Mouse (Mus musculus) intestine, embryonic 16.5 days (tissue): Measurements from ENCODE around the gene Gstt3. TPM values are rescaled to one million over a fixed set of nuclear protein-coding genes. Genes with fewer than 3 reads are reported as not detected.

Experiments used
- ATAC-seq: fragments of 200-750 bp; cut with Nextera tagmentation; 2 replicates; pipeline ENCODE4 v1.8.0; 2017; ENCODE audit warnings: moderate TSS enrichment, moderate library complexity
- H3K27ac ChIP-seq: fragments of 300-500 bp; sonication (generic); 2 replicates; pipeline ENCODE4 v1.5.1; 2014; ENCODE audit warnings: mild to moderate bottlenecking, low read length
- H3K27me3 ChIP-seq: fragments of 300-500 bp; sonication (generic); replicated peaks from 2 replicates; pipeline ENCODE4 v1.6.1; 2014; ENCODE audit warnings: low read length, control low read depth, mixed read lengths; ENCODE audit not compliant: control insufficient read depth, insufficient read depth
- H3K36me3 ChIP-seq: fragments of 300-500 bp; sonication (generic); 2 replicates; pipeline ENCODE4 v1.6.1; 2014; ENCODE audit warnings: low read length, control low read depth; ENCODE audit not compliant: control insufficient read depth, insufficient read depth
- H3K4me1 ChIP-seq: fragments of 300-500 bp; sonication (generic); 2 replicates; pipeline ENCODE4 v1.6.1; 2014; ENCODE audit warnings: low read length, control low read depth, mixed read lengths; ENCODE audit not compliant: control insufficient read depth, insufficient read depth
- H3K4me2 ChIP-seq: fragments of 300-500 bp; sonication (generic); 2 replicates; pipeline ENCODE4 v1.6.1; 2014; ENCODE audit warnings: low read depth, low read length, control low read depth
- H3K4me3 ChIP-seq: fragments of 300-500 bp; sonication (generic); 2 replicates; pipeline ENCODE4 v1.5.1; 2014; ENCODE audit warnings: mild to moderate bottlenecking, low read length
- H3K9ac ChIP-seq: fragments of 300-500 bp; sonication (generic); 2 replicates; pipeline ENCODE4 v1.6.1; 2014; ENCODE audit warnings: low read depth, low read length
- H3K9me3 ChIP-seq: fragments of 300-500 bp; sonication (generic); 2 replicates; pipeline ENCODE4 v1.6.1; 2016; ENCODE audit warnings: low read length, control low read depth; ENCODE audit not compliant: control insufficient read depth
- WGBS: fragments of 180-500 bp; shearing (Covaris S2); extraction: QIAGEN DNeasy Blood & Tissue Kit; methylation state at CpG from one replicate; pipeline ENCODE4 v1.1.7; 2014; 5-methylcytosine and 5-hydroxymethylcytosine counted together
- polyA plus RNA-seq: library from polyadenylated mRNA; unstranded; fragments of >200 nt; fragmentation: Nextera tagmentation; extraction: Ambion mirVana; gene quantifications from 2 replicates; pipeline ENCODE4 v1.2.1, GENCODE M21; 2015

The Gstt3 gene
- polyA plus RNA-seq, result 49.1 and 53.1 TPM in 2 replicates

DNA sequence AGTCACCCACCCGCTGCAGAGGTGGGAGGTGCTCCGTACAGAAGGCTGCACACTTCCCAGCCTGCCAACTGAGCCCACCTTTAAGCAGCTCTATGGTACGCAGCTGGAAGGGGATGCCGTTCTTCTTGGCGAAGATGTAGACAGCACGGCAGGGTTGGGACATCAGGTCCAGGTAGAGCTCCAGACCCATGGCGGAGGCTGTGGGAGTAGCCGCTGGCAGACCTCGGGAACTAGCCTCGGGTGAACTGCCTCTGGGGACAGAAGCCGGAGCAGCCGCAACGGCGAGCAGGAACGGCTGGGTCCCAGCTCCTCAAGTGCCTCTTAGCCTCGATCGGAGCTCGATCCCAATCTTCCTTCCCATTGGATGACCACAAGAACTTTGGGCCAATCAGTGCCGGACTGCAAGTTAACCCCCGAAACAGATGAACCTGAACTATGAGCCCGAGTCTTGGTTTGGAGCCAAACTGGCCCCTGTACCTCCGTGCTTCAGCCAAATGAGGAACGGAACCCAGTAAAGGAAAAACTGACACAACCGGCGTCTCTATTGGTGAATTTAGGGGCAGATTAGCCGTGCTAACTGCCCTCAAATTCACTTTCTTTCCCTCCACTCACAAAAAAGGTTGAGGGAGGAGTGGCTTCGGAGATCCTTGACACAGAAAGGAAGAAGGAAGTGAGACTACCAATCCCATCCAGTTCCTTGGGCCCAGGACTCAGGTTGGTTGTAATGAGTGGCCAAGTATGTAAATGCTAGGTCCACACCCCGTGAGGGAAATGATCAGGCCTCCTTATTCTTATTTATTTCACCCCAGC lies at the start of gene Gstt3, which contains the start of gene Gm20441:
Gene Gstt3 (minus strand): TSS at position 646 of the 810 bp plus-strand sequence.
Gene Gm20441 (minus strand): TSS at position 186 of the 810 bp plus-strand sequence.
- Histone ChIP-seq H3K27ac (peak within 1 kb of the TSS; percentile 92), H3K27me3 (no peaks in the 10 kb centered on the region), H3K9me3 (no peaks in the 10 kb centered on the region), H3K9ac (peak within 1 kb of the TSS; percentile 65), H3K36me3 (no peaks in the 10 kb centered on the region; the same call in 1 of the 2 replicates), H3K4me3 (peak within 1 kb of the TSS; percentile 54), H3K4me1 (no peaks in the 10 kb centered on the region), H3K4me2 (peak within 1 kb of the TSS; percentile 89)
- WGBS, result under 1% methylated on average over 28 of the region's 28 CpGs
- peak; percentile 96 for ATAC-seq

DNA sequence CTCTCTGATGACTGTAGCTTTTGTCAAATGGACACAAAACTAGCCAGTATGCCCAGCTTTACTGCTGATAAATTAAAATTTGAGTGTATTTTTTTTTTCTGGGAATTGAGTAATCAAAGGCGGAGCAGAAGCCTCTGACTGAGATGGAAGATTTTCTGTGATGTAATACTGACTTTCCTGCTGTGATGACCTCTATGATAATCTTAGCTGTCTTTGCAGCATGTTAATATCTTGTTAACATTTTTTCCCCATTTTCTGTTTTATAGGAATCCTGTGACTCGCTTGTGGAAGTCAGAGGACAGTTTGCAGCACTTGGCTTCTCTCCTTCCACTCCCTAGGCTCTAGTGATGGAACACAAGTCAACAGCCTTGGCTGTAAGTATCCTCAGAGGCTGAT lies 49.1 kb upstream of the Gstt3 start:
- no peak overlapping the region for H3K9ac ChIP-seq
- no peak for ATAC-seq
- H3K27me3 ChIP-seq, result no peaks in the 10 kb centered on the region
- H3K9me3 ChIP-seq, result no peaks in the 10 kb centered on the region
- 84% methylated on average over 2 of the region's 2 CpGs for WGBS
- H3K4me2 ChIP-seq, result no peak overlapping the region
- H3K4me3 ChIP-seq, result no peak overlapping the region
- H3K36me3 ChIP-seq, result no peaks in the 10 kb centered on the region
- no peak overlapping the region for H3K27ac ChIP-seq
- peaks cover 10% of the 10 kb centered on the region for H3K4me1 ChIP-seq

DNA sequence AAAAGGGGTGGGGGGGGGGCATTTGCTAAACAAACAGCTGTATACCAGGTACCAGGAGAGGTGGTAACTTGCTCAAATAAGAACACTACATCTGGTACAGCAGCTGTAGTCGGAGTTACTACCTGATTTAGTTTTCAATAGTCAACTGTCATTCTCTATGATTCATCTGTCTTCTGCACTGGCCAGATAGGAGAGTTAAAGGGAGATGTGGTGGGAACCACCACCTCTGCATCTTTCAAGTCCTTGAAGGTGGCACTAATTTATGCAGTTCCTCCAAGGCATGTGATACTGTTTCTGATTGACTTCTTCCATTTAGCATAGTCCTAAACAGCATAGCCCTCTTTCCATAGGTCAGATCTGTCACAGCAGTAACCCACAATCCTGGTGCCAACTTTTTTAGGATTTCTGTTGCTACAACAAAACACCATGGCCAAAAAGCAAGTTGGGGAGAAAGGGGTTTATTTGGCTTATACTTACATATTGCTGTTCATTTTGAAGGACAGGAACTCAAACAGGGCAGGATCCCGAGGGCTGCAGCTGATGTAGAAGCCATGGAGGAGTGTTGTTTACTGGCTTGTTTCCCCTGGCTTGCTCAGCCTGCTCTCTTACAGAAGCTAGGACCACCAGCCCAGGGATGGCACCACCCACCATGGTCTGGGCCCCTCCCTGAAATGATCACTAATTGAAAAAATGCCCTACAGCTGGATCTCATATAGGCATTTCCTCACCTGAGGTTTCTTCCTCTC lies 48.5 kb upstream of the Gstt3 start:
- Histone ChIP-seq H3K27ac (no peak overlapping the region), H3K4me1 (peaks cover 10% of the 10 kb centered on the region), H3K27me3 (no peaks in the 10 kb centered on the region), H3K4me2 (no peak overlapping the region), H3K36me3 (no peaks in the 10 kb centered on the region), H3K4me3 (no peak overlapping the region), H3K9ac (no peak overlapping the region), H3K9me3 (no peaks in the 10 kb centered on the region)
- WGBS, result 82% methylated on average over 2 of the region's 2 CpGs
- no peak for ATAC-seq

DNA sequence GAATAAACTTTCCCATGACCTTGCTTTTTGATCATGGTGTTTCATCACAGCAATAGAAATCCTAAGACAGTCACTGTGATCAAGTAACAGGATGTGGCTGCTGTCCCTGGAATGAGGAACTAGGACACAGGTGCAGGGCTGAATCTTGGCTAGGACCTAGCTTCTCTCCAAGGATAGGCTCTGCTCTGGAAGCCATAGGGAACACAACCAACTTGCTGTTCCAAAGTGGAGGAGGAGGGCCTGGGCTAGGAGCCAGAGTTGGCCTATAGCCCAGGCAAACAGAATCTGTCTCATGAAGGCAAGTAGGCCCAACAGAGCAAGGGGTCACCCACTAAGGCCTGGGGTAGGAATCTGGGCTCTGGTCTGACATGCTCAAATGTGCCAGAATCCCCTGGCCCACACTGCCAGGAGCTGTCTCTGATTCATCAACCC lies 47.3 kb upstream of the Gstt3 start:
- Histone ChIP-seq H3K4me1 (peaks cover 10% of the 10 kb centered on the region), H3K4me3 (no peak overlapping the region), H3K27me3 (no peaks in the 10 kb centered on the region), H3K9ac (no peak overlapping the region), H3K36me3 (no peaks in the 10 kb centered on the region), H3K4me2 (no peak overlapping the region), H3K27ac (no peak overlapping the region), H3K9me3 (no peaks in the 10 kb centered on the region)
- ATAC-seq, result no peak

DNA sequence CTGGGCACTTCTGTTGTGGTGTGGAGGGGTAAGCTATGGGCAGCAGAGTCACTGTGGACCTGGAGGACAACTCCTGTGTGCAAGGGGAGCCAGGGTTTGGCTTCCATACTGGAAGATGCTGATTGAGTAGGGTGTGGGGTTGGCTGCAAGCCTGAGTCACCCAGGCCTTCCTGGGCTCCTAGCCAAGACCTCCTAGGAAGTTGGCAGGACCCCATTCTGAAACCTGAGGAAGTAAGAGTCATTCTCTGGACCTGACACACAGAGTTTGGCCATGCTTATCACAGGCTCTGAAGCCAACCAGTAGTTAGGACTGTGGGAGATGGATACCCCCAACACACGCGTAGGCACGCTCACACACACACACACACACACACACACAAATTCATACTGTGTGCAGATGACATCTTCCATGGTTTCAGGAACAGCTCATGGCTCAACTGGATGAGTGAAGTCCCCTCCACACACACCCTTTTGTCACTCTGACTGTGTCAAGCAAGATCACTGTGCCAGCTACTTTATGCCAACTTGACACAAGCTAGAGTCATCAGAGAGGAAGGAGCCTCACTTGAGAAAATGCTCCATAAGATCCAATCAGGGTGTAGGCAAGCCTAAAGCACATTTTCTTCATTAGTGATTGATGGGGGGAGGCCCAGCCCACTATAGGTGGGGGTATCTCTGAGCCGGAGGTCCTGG lies 46.6 kb upstream of the Gstt3 start:
- no peak overlapping the region for H3K9ac ChIP-seq
- 91% methylated on average over 4 of the region's 4 CpGs for WGBS
- H3K36me3 ChIP-seq, result no peaks in the 10 kb centered on the region
- H3K27me3 ChIP-seq, result no peaks in the 10 kb centered on the region
- H3K4me1 ChIP-seq, result peaks cover 5% of the 10 kb centered on the region; the same call in 1 of the 2 replicates
- no peak overlapping the region for H3K4me2 ChIP-seq
- no peak overlapping the region for H3K4me3 ChIP-seq
- H3K27ac ChIP-seq, result no peak overlapping the region
- H3K9me3 ChIP-seq, result no peaks in the 10 kb centered on the region
- no peak for ATAC-seq

DNA sequence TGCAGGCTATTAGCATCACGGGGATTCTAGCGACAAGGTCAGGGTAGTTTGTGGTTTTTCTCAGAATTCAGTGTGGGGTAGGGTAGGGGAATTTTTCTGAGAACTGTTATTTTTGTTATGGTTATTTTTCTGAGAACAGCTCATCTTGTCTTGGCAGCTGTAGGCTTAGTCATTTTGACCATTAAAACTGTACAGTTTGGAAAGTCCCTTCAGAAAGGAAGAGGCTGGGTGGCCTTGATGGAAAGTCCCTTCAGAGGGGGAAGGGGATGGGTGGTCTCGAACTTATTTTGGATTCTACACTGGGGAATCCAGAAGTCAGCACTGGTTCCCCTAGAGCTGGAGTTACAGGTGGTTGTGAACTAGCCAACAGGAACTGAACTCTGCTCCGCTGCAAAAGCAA lies 43.3 kb upstream of the Gstt3 start:
- ATAC-seq, result no peak
- Histone ChIP-seq H3K9me3 (no peaks in the 10 kb centered on the region), H3K36me3 (no peaks in the 10 kb centered on the region), H3K27ac (no peak overlapping the region), H3K4me3 (no peak overlapping the region), H3K9ac (no peak overlapping the region), H3K4me2 (no peak overlapping the region), H3K27me3 (no peaks in the 10 kb centered on the region), H3K4me1 (peaks cover 5% of the 10 kb centered on the region; the same call in 1 of the 2 replicates)
- WGBS, result 86% methylated on average over 4 of the region's 4 CpGs

DNA sequence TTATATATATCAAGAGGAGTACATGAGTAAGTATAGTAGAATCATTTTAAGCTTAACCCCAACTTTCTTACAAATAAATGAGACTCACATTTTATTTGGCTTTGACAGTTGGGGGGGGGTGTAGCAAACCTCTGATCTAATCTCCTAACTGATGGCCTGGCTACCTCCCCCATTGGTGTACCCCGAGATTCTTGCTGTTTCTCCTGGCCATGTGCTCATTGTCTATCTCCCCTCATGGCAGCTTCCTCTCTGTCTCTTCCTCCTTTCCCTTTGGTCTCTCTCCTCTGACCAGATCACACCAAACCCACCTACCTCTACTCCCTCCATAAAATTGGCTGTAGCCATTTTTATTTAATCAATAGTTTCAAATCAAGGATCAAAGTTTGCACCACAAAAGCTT lies 42.6 kb upstream of the Gstt3 start:
- H3K9me3 ChIP-seq, result no peaks in the 10 kb centered on the region
- no peaks in the 10 kb centered on the region for H3K27me3 ChIP-seq
- no peak overlapping the region for H3K4me3 ChIP-seq
- no peak overlapping the region for H3K9ac ChIP-seq
- H3K4me2 ChIP-seq, result no peak overlapping the region
- no peak overlapping the region for H3K27ac ChIP-seq
- H3K4me1 ChIP-seq, result peaks cover 5% of the 10 kb centered on the region; the same call in 1 of the 2 replicates
- no peak for ATAC-seq
- WGBS, result 78% methylated on average over 1 of the region's 1 CpGs
- no peaks in the 10 kb centered on the region for H3K36me3 ChIP-seq

DNA sequence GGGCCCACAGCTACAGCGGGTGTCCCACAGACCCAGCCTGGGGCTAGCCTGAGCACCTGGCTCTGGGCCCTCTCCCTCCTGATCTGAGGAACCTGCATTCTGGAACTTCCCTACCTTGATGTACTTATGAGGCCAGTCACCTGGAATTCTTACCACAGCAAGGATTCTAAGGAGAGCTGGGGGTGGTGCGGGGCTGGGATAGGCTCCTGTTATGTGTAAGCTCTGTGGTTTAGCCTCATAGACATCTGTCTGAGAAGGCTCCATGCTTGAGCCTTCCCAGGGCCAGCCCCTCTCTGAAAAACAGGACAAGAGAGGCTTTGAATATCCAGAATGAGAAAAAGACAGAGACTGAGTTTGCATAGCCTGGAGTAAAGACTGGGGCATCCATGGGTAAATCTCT lies 41.2 kb upstream of the Gstt3 start, which contains the start of gene Gstt4:
Gene Gstt4 (minus strand): TSS at position 101 of the 400 bp plus-strand sequence.
- 99% methylated on average over 2 of the region's 2 CpGs for WGBS
- Histone ChIP-seq H3K4me3 (no peak within 1 kb of the TSS), H3K4me1 (peaks cover 3% of the 10 kb centered on the region; the same call in 1 of the 2 replicates), H3K9ac (no peak within 1 kb of the TSS), H3K36me3 (no peaks in the 10 kb centered on the region), H3K9me3 (no peaks in the 10 kb centered on the region), H3K4me2 (no peak within 1 kb of the TSS), H3K27ac (no peak within 1 kb of the TSS), H3K27me3 (no peaks in the 10 kb centered on the region)
- ATAC-seq, result no peak

DNA sequence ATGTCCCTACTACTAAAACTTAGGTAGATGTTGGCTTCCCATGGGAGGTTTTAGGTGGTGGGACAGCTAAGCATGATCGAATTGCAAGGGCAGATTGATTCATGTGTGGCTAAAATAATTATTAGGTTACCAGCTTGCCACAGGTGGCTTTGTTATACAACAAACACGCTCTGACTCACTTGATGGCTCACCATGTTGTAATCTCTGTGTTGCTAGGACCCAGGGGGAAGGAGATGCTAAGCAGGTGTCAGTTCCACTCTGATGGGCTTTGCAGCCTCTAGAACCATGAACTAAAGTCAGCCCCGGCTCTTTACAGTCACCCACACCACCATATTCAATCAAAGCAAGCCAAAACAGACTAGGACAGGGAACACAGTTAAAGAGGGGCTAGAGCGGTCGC lies 38.7 kb upstream of the Gstt3 start:
- Histone ChIP-seq H3K27me3 (no peaks in the 10 kb centered on the region), H3K9me3 (no peaks in the 10 kb centered on the region), H3K9ac (no peak overlapping the region), H3K4me3 (no peak overlapping the region), H3K36me3 (no peaks in the 10 kb centered on the region), H3K27ac (no peak overlapping the region), H3K4me2 (no peak overlapping the region), H3K4me1 (no peaks in the 10 kb centered on the region)
- 86% methylated on average over 5 of the region's 5 CpGs for WGBS
- ATAC-seq, result no peak
